Mouse (Mus musculus): Measurements from ENCODE around the gene Gm20509.
"Not testable (repeated sequence)": the region's sequence is repeated elsewhere in the genome, so short reads cannot be mapped to it uniquely, and the experiment has no call there.

Gene Gm20509

GRCm38 (mm10) chr9:73102181-73102580 lies at the start of gene Gm20509:
Gene Gm20509, plus strand, starts transcription at chr9:73102470.
- no peak for DNase-seq (ENCODE audit: low spot score)

GRCm38 (mm10) chr9:73055441-73055911 lies 46.8 kb upstream of the Gm20509 start:
- DNase-seq (ENCODE audit: low spot score) = no peak

- no peak for DNase-seq (ENCODE audit: low spot score)
These were observed 43.0 kb upstream of the Gm20509 start for GRCm38 (mm10) chr9:73059224-73059623.

GRCm38 (mm10) chr9:73063621-73064290 lies 38.5 kb upstream of the Gm20509 start:
- DNase-seq (ENCODE audit: low spot score) = no peak

- DNase-seq (ENCODE audit: low spot score) = no peak
These were observed 35.2 kb upstream of the Gm20509 start for GRCm38 (mm10) chr9:73067086-73067485.

- DNase-seq (ENCODE audit: low spot score) = no peak
These were observed 34.0 kb upstream of the Gm20509 start for GRCm38 (mm10) chr9:73068230-73068679.

GRCm38 (mm10) chr9:73068688-73069087 lies 33.6 kb upstream of the Gm20509 start:
- no peak for DNase-seq (ENCODE audit: low spot score)

GRCm38 (mm10) chr9:73070971-73071659 lies 31.2 kb upstream of the Gm20509 start:
- no peak for DNase-seq (ENCODE audit: low spot score)

- no peak for DNase-seq (ENCODE audit: low spot score)
These were observed 29.8 kb upstream of the Gm20509 start for GRCm38 (mm10) chr9:73072426-73072825.

- DNase-seq (ENCODE audit: low spot score) = no peak
These were observed 29.1 kb upstream of the Gm20509 start for GRCm38 (mm10) chr9:73073169-73073568.

- not testable (repeated sequence) for DNase-seq (ENCODE audit: low spot score)
These were observed 22.9 kb upstream of the Gm20509 start for GRCm38 (mm10) chr9:73079349-73079748.

GRCm38 (mm10) chr9:73079801-73080325 lies 22.4 kb upstream of the Gm20509 start:
- DNase-seq (ENCODE audit: low spot score) = no peak

GRCm38 (mm10) chr9:73082291-73083000 lies 19.8 kb upstream of the Gm20509 start:
- no peak for DNase-seq (ENCODE audit: low spot score)

- DNase-seq (ENCODE audit: low spot score) = no peak
These were observed 18.3 kb upstream of the Gm20509 start for GRCm38 (mm10) chr9:73083956-73084355.

- no peak for DNase-seq (ENCODE audit: low spot score)
These were observed 16.4 kb upstream of the Gm20509 start for GRCm38 (mm10) chr9:73085845-73086244.

- DNase-seq (ENCODE audit: low spot score) = no peak
These were observed 15.1 kb upstream of the Gm20509 start for GRCm38 (mm10) chr9:73087121-73087520.

- DNase-seq (ENCODE audit: low spot score) = no peak
These were observed 14.7 kb upstream of the Gm20509 start for GRCm38 (mm10) chr9:73087581-73087980.

GRCm38 (mm10) chr9:73089222-73089920 lies 12.9 kb upstream of the Gm20509 start:
- no peak for DNase-seq (ENCODE audit: low spot score)

- no peak for DNase-seq (ENCODE audit: low spot score)
These were observed 12.1 kb upstream of the Gm20509 start for GRCm38 (mm10) chr9:73090121-73090520.

GRCm38 (mm10) chr9:73091747-73092146 lies 10.5 kb upstream of the Gm20509 start:
- no peak for DNase-seq (ENCODE audit: low spot score)

- DNase-seq (ENCODE audit: low spot score) = no peak
These were observed 7.7 kb upstream of the Gm20509 start for GRCm38 (mm10) chr9:73094580-73094979.

- DNase-seq (ENCODE audit: low spot score) = no peak
These were observed 4.4 kb upstream of the Gm20509 start for GRCm38 (mm10) chr9:73097898-73098297.

Data from urinary bladder, postnatal 10 days (tissue).